Mouse (Mus musculus): ENCODE data around the gene Bloc1s3.

Bloc1s3 gene

DNA sequence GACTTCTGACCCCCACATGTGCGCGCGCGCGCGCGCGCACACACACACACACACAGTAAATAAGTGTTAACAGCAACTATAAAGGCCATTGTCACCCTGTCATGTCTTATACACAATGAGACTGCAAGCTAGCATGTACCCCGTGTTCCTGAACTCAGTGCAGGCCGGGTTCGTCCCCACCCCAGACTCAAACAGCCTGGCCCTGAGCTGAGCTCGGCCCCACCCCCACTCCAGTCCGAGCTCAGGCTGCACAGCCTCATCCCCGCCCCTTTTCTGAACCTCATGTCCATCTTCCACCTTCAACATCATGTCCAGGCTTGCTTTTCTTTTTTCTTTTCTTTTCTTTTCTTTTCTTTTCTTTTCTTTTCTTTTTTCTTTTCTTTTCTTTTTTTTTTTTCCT is 37.9 kb downstream of the Bloc1s3 start:
- no peak for TF ChIP-seq GATA4 (IDR thresholded peaks at IDR 0.05; ENCODE audit: insufficient replicate concordance, low read length)

DNA sequence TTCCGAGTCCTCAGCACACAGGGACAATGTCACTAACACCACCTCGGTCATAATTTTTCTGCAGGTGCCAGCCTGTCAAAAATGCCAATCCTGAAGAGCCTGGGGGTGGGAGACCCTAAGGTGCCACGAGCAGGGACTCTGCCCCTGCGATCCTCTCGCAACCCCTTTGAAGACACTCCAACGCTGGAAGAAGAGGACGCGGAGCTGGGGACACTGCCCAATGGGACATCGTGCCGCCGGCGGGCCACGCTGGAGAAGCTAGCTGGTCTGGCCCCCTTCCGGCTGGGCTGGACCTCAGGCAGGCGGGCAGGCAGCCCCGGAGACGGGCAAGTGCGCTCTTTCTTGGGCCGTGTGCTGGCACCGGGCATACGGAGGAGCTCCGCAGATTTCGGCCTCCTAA is 38.8 kb downstream of the Bloc1s3 start:
- TF ChIP-seq GATA4 (IDR thresholded peaks at IDR 0.05; ENCODE audit: insufficient replicate concordance, low read length), result no peak

DNA sequence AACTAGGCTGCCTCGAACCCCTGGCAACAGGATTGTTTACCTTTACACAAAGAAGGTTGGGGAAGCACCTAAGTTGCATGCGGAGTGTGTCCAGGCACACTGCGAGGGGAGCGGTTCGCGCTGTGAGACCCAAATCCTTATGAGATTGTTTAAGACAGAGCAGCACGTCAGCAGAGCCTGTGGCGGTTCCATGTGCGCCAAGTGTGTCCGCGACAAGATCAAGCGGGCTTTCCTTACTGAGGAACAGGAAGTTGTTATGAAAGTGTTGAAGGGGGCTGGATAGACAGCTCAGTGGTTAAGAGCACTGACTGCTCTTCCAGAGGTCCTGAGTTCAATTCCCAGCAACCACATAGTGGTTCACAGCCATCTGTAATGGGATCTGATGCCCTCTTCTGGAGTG is 39.9 kb downstream of the Bloc1s3 start:
- TF ChIP-seq GATA4 (IDR thresholded peaks at IDR 0.05; ENCODE audit: insufficient replicate concordance, low read length), result no peak

DNA sequence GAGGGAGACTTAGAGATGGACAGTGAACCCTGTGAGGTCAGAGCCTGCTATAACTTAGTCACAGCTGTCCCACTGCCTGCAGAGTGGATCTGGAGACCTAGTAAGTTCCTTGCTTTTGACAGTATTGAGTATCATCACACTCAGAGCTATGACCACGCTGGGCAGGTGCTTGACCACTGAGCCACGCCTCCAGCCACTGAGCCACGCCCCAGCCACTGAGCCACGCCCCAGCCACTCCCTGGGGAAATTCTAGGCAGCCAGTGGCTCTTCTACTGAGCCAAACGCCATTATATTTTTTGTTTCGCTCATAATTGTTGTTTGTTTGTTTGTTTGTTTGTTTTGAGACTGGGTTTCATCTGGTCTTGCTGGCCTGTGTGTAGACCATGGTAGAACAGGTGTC is 40.5 kb downstream of the Bloc1s3 start:
- TF ChIP-seq GATA4 (IDR thresholded peaks at IDR 0.05; ENCODE audit: insufficient replicate concordance, low read length), result no peak

GRCm38 (mm10) chr7:19466602-19467145 is 41.5 kb downstream of the Bloc1s3 start:
- TF ChIP-seq GATA4 (IDR thresholded peaks at IDR 0.05; ENCODE audit: insufficient replicate concordance, low read length), result peak; percentile 18; the same call in 1 of the 2 replicates

GRCm38 (mm10) chr7:19464367-19465307 is 43.5 kb downstream of the Bloc1s3 start:
- no peak for TF ChIP-seq GATA4 (IDR thresholded peaks at IDR 0.05; ENCODE audit: insufficient replicate concordance, low read length)

DNA sequence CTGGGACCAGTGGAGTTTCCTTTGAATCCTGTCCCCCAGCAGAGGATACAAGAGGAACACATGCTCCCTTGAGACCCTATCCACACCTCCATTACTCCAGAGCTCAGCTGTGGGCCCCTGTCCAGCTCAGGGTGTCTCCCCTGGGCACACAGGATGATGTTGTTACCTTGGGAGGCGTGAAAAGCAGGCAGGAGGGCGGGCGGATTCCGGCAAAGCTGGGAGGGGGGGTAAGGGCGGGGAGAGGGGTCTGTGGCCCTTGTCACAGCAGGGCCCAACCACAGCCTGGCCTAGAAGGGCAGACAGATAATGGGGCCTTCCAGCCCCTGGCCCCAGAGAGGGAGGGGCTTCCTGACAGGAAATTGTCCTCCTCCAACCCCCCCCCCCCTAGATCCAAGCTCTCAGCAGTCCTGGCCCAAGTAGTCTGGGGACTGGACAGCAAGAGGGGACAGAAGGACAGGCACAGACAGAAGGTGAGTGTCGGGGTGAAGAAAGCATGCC is 45.2 kb downstream of the Bloc1s3 start, which contains the start of gene Exoc3l2:
Gene Exoc3l2, plus strand, starts transcription at position 448 of the 498 bp plus-strand sequence.
- peak; percentile 77; the same call in 1 of the 2 replicates for TF ChIP-seq GATA4 (IDR thresholded peaks at IDR 0.05; ENCODE audit: insufficient replicate concordance, low read length)

GRCm38 (mm10) chr7:19462443-19462842 is 45.7 kb downstream of the Bloc1s3 start:
- no peak for TF ChIP-seq GATA4 (IDR thresholded peaks at IDR 0.05; ENCODE audit: insufficient replicate concordance, low read length)

DNA sequence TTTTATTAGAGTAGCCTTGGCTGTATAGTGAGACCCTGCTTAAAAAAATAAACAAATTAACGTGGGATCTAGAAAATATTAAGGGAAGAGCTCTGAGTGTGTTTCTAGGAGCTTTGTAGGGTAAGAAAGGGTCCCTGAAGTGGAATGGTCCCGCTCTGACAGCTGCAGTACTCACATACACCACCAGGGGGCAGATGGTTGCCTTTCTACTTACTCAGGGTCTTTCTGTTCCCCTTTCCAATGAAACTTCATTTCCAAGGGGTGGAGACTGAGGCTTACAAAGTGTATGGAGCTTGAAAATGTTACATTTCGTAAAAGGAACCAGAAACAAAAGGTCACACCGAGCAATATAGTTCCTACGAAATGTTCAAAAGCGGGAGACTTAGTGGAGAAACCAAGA is 46.7 kb downstream of the Bloc1s3 start:
- no peak for TF ChIP-seq GATA4 (IDR thresholded peaks at IDR 0.05; ENCODE audit: insufficient replicate concordance, low read length)

DNA sequence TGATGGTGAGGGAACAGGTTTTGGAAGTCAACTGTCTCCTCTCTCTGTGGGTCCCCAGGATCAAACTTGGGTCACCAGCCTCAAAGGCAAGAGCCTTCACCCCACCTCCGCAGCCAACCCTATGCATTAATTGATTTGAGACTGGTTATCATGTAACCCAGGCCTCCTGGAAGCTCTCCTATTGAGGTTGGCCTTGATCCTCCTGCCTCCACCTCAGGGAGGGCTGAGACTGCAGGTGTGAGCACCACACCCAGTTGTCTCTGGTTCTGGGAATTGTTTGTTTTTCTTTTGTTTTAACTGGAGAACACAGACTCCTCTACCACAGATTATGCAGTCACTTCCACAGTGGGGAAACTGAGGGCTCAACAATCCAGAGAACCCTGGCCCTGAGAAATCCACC is 47.7 kb downstream of the Bloc1s3 start:
- TF ChIP-seq GATA4 (IDR thresholded peaks at IDR 0.05; ENCODE audit: insufficient replicate concordance, low read length), result no peak

- no peak for TF ChIP-seq GATA4 (IDR thresholded peaks at IDR 0.05; ENCODE audit: insufficient replicate concordance, low read length)
Observed at GRCm38 (mm10) chr7:19459144-19459870, 48.9 kb downstream of the Bloc1s3 start.

- TF ChIP-seq GATA4 (IDR thresholded peaks at IDR 0.05; ENCODE audit: insufficient replicate concordance, low read length), result no peak
Observed at GRCm38 (mm10) chr7:19458591-19459111, 49.5 kb downstream of the Bloc1s3 start, which contains the start of gene Mark4. Gene Mark4, minus strand, starts transcription at chr7:19458821.

GRCm38 (mm10) chr7:19458072-19458486 is 50.1 kb downstream of the Bloc1s3 start:
- TF ChIP-seq GATA4 (IDR thresholded peaks at IDR 0.05; ENCODE audit: insufficient replicate concordance, low read length), result no peak

DNA sequence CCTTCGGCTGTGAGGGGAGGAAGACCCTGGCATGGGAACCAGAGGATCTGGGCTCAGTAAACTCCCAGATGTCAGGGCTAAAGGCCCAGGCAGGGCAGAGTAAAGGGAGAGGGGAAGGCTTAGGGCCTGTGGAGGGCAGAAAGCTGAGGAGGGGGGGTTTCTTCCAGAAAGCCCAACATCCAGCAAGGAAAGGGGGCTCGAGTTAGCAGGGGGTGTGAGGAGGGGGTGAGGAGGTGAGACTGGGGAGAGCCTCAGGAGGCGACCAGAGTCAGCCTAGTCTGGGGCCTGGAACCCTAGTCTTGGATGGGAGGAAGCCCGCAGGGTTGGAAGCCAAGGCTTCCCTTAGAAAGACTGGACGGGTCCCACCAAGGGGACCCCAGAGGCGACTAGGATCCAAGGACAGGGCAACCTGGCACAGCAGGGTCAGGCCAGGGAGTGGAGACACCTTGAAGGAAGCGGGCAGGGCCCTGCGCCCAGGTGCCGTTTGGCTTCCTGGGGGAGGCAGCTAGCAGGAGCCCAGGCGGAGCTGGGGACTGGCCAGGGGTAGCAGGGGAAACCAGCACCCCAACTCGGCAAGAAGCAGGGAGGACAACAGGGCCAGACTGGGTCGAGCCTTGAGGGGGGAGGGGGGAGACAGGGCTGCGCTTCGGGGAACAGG is 50.6 kb downstream of the Bloc1s3 start:
- TF ChIP-seq GATA4 (IDR thresholded peaks at IDR 0.05; ENCODE audit: insufficient replicate concordance, low read length), result no peak

- TF ChIP-seq GATA4 (IDR thresholded peaks at IDR 0.05; ENCODE audit: insufficient replicate concordance, low read length), result no peak
Observed at GRCm38 (mm10) chr7:19456628-19457027, 51.5 kb downstream of the Bloc1s3 start.
